Mouse (Mus musculus) heart, adult 2 months (tissue): ENCODE data around the gene Ltbr. TPM values are rescaled to one million over a fixed set of nuclear protein-coding genes. Genes with fewer than 3 reads are reported as not detected.
A peak's percentile ranks its signal among the peaks of the same experiment; 100 is the strongest.

Experiments used
- DNase-seq, 2 experiments: peaks; one replicate each; pipeline ENCODE4 v3.0.0; 2021
- H3K27ac ChIP-seq: fragments of 200-600 bp; 2 replicates; pipeline ENCODE4 v1.8.1; 2022
- H3K27me3 ChIP-seq: fragments of 200-500 bp; 2 replicates; pipeline ENCODE4 v1.6.1; 2012; ENCODE audit warnings: mild to moderate bottlenecking, low read length, inconsistent platforms, mixed read lengths; ENCODE audit not compliant: control insufficient read depth, insufficient read depth
- H3K36me3 ChIP-seq: fragments of 200-500 bp; 2 replicates; pipeline ENCODE4 v1.6.1; 2012; ENCODE audit warnings: low read length, inconsistent platforms; ENCODE audit not compliant: control insufficient read depth, insufficient read depth
- H3K4me1 ChIP-seq: fragments of 200-500 bp; 2 replicates; pipeline ENCODE4 v1.6.1; 2011; ENCODE audit warnings: low read length; ENCODE audit not compliant: control insufficient read depth, insufficient read depth
- H3K4me3 ChIP-seq: fragments of 200-600 bp; 2 replicates; pipeline ENCODE4 v1.8.1; 2022
- H3K79me2 ChIP-seq: fragments of 200-500 bp; replicated peaks from 2 replicates; pipeline ENCODE4 v1.6.1; 2012; ENCODE audit warnings: mild to moderate bottlenecking, inconsistent platforms, low read length, moderate library complexity, mixed read lengths; ENCODE audit not compliant: control insufficient read depth, insufficient read depth
- H3K9ac ChIP-seq: fragments of 200-500 bp; 2 replicates; pipeline ENCODE4 v1.6.1; 2012; ENCODE audit warnings: low read depth, mild to moderate bottlenecking, control low read depth, inconsistent platforms, low read length, mixed read lengths
- CTCF ChIP-seq: fragments of 200-600 bp; IDR thresholded peaks from 2 replicates; pipeline ENCODE4 v1.8.1; 2022; ENCODE audit warnings: antibody characterized with exemption, mild to moderate bottlenecking, moderate library complexity
- EP300 ChIP-seq: fragments of 200-500 bp; IDR thresholded peaks from 2 replicates; pipeline ENCODE4 v1.6.1; 2011; ENCODE audit warnings: low read depth, low read length, control low read depth; ENCODE audit not compliant: insufficient read depth
- POLR2A ChIP-seq: fragments of 200-500 bp; IDR thresholded peaks from 2 replicates; pipeline ENCODE4 v1.6.1; 2011; ENCODE audit warnings: mild to moderate bottlenecking, low read depth, low read length, control low read depth; ENCODE audit not compliant: insufficient read depth
- WGBS: fragments of 180-500 bp; shearing (Covaris S2); methylation state at CpG from one replicate; pipeline ENCODE4 v1.1.7; 2018; 5-methylcytosine and 5-hydroxymethylcytosine counted together
- intact Hi-C: fragments of 180-260 bp; cut with DNase I; formaldehyde crosslinking; loops from one replicate; pipeline ENCODE4 v1.15.1; 2025
- polyA plus RNA-seq: library from polyadenylated mRNA; depleted of rRNA; stranded (reverse); fragments of >200 nt; gene quantifications from 2 replicates; pipeline ENCODE4 v1.2.3, GENCODE M21; 2012
- total RNA-seq, 2 experiments: library from RNA; stranded (reverse); gene quantifications; 2 replicates each; pipeline ENCODE4 v1.2.3; 2021

Gene Ltbr
- total and polyA plus RNA-seq, 3 experiments: 28.2 to 36.5 (median 28.8) TPM

- WGBS: 1% methylated on average over 27 of the region's 27 CpGs
- no peaks in the 10 kb centered on the region; the same call in 1 of the 2 replicates for H3K36me3 ChIP-seq
- peak; percentile 79 to 84 for DNase-seq
- peak overlapping the region; percentile 98 for H3K27ac ChIP-seq
- intact Hi-C loops: loop anchor here (2.0 kb wide), 1 partner anchor 19 kb away; no protein-coding TSS in a partner anchor
- H3K9ac ChIP-seq: peak overlapping the region; percentile 83
- peak overlapping the region; percentile 71 for H3K4me3 ChIP-seq
- no peaks in the 10 kb centered on the region for H3K27me3 ChIP-seq
- H3K4me1 ChIP-seq: peaks cover 24% of the 10 kb centered on the region
- TF ChIP-seq CTCF: no peak
- peak; percentile 75; the same call in 1 of the 2 replicates for TF ChIP-seq EP300
- TF ChIP-seq POLR2A: peak; percentile 72
- H3K79me2 ChIP-seq: no peaks in the 10 kb centered on the region
Measured at GRCm38 (mm10) chr6:125349575-125350230, 36.0 kb upstream of the Ltbr start.

DNA sequence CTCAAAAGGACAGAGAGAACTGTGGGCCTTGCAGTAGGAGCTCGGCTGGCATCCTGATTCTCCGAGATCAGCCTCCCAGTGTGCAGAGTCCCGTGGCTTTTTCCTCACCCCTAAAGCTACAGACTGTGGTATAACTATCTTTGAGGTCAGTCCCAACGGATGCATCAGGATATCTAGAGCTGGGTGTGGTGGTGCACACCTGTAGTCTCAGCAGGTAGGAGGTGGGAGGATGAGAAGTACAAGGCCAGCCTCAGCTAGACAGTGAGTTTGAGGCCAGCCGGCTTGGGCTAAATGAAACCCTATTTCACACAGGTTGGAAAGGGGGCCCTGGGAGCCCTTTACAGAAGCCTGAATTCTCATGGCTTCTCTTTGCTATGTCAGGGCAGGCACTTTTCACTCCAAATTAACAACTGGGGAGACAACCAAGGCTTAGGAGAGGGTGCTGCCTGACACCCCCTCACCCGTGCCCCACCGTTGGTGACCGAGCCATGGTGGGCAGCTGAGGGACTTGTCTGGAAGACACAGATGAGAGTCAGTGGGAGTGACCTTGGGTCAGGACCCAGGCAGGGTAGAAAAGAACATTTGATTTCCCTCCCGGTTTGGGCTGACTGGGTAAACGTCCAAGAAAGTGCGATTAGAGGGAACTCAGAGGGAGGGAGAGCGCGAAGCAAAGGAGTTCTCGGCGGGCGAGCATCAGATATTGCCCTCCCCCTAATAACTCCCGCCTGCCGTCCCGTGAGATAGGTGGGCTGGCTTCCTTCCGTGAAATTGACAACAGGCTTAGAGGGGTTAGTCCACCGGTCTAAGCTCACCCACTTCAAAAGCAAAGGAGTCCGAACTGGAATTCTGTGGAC, 35.3 kb upstream of the Ltbr start, which contains the start of gene Tnfrsf1a:
Gene Tnfrsf1a, plus strand, starts transcription at position 642 of the 854 bp plus-strand sequence.
- H3K36me3 ChIP-seq: no peaks in the 10 kb centered on the region; the same call in 1 of the 2 replicates
- H3K79me2 ChIP-seq: no peaks in the 10 kb centered on the region
- H3K9ac ChIP-seq: peak within 1 kb of the TSS; percentile 83
- peak within 1 kb of the TSS; percentile 98 for H3K27ac ChIP-seq
- H3K4me1 ChIP-seq: peaks cover 28% of the 10 kb centered on the region
- H3K27me3 ChIP-seq: no peaks in the 10 kb centered on the region
- DNase-seq: peak in 1 of 2 experiments; percentile 60
- TF ChIP-seq POLR2A (no peak), CTCF (no peak), EP300 (no peak)
- 15% methylated on average over 22 of the region's 22 CpGs for WGBS
- H3K4me3 ChIP-seq: peak within 1 kb of the TSS; percentile 71
- intact Hi-C loops: loop anchor here (2.0 kb wide), 1 partner anchor 18 kb away; no protein-coding TSS in a partner anchor

DNA sequence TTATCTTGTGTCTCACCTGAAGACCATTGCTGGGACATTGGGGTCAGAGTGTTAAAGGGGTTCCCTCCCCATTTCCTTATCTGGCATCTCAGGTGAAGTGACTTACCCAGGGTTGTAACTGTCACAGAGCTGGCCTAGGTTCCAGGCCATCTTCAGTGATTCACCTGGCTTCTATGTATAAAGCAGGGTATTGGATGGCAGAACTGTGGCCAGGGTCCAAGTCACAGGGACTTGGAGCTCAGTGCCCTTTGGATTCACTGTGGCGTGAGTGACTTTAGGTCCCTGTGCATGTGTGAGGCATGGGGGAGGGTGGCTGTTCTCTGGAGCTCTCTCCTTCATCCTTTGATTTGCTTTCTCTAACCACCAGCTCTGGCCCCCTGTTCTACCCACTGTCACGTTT, 32.3 kb upstream of the Ltbr start:
- TF ChIP-seq POLR2A (no peak), CTCF (no peak), EP300 (no peak)
- WGBS: 81% methylated on average over 2 of the region's 2 CpGs
- H3K4me3 ChIP-seq: no peak overlapping the region

GRCm38 (mm10) chr6:125345625-125346024, 31.9 kb upstream of the Ltbr start:
- Histone ChIP-seq H3K4me3 (no peak overlapping the region), H3K36me3 (no peaks in the 10 kb centered on the region), H3K27ac (no peak overlapping the region), H3K79me2 (no peaks in the 10 kb centered on the region), H3K4me1 (peaks cover 11% of the 10 kb centered on the region), H3K9ac (no peak overlapping the region), H3K27me3 (no peaks in the 10 kb centered on the region)
- intact Hi-C loops: no loop called here
- no peak for DNase-seq
- WGBS: 79% methylated on average over 1 of the region's 1 CpGs
- TF ChIP-seq EP300: no peak
- TF ChIP-seq POLR2A: no peak
- no peak for TF ChIP-seq CTCF

More for the DNA sequence above, 32.3 kb upstream of the Ltbr start:
- H3K9ac ChIP-seq: no peak overlapping the region
- no peak for DNase-seq
- intact Hi-C loops: no loop called here
- no peak overlapping the region for H3K27ac ChIP-seq
- no peaks in the 10 kb centered on the region for H3K79me2 ChIP-seq
- no peaks in the 10 kb centered on the region for H3K27me3 ChIP-seq
- H3K4me1 ChIP-seq: peaks cover 9% of the 10 kb centered on the region
- no peaks in the 10 kb centered on the region for H3K36me3 ChIP-seq

DNA sequence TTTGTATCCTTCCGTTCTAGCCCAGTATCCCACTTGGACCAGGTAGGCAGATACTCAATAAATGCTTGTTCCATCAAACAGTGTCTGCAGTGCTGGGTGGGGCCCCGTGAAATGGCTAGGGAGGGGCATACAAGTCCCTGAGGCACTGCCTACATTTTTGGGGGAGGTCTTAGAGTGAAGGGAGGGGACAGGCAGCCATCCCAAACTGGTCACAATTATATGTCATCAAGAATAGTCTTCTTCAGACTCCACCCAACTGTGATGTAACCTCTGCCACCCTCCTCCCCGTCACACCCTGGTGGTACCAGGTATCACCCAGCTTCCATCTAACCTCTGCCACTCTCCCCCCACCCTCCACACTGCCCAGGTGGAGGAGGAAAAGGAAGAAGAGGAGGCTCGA, 31.2 kb upstream of the Ltbr start:
- Histone ChIP-seq H3K79me2 (no peaks in the 10 kb centered on the region), H3K4me3 (no peak overlapping the region), H3K4me1 (peaks cover 13% of the 10 kb centered on the region), H3K27ac (no peak overlapping the region), H3K27me3 (no peaks in the 10 kb centered on the region), H3K36me3 (no peaks in the 10 kb centered on the region), H3K9ac (no peak overlapping the region)
- intact Hi-C loops: no loop called here
- DNase-seq: no peak
- TF ChIP-seq POLR2A (no peak), CTCF (no peak), EP300 (no peak)
- WGBS: 65% methylated on average over 4 of the region's 4 CpGs
